Mouse (Mus musculus): ENCODE measurements around the gene Crtap.
"Not testable (repeated sequence)": the region's sequence is repeated elsewhere in the genome, so short reads cannot be mapped to it uniquely, and the experiment has no call there.

Crtap gene

GRCm38 (mm10) chr9:114395258-114395657 lies 4.8 kb upstream of the Crtap start:
- peak; percentile 88 for DNase-seq (ENCODE audit: low read depth, low spot score)

- no peak for DNase-seq (ENCODE audit: low read depth, low spot score)
Measured at GRCm38 (mm10) chr9:114394677-114395076, 4.2 kb upstream of the Crtap start.

- peak; percentile 82 for DNase-seq (ENCODE audit: low read depth, low spot score)
Measured at GRCm38 (mm10) chr9:114394136-114394535, 3.7 kb upstream of the Crtap start.

GRCm38 (mm10) chr9:114390749-114391075 lies 237 bp upstream of the Crtap start:
- no peak for DNase-seq (ENCODE audit: low read depth, low spot score)

- DNase-seq (ENCODE audit: low read depth, low spot score): peak; percentile 89
Measured at GRCm38 (mm10) chr9:114389371-114389904, 1.0 kb downstream of the Crtap start.

- DNase-seq (ENCODE audit: low read depth, low spot score): no peak
Measured at GRCm38 (mm10) chr9:114388701-114389370, 1.6 kb downstream of the Crtap start.

GRCm38 (mm10) chr9:114388288-114388687 lies 2.2 kb downstream of the Crtap start:
- no peak for DNase-seq (ENCODE audit: low read depth, low spot score)

- no peak for DNase-seq (ENCODE audit: low read depth, low spot score)
Measured at GRCm38 (mm10) chr9:114387086-114387485, 3.4 kb downstream of the Crtap start.

- DNase-seq (ENCODE audit: low read depth, low spot score): no peak
Measured at GRCm38 (mm10) chr9:114385160-114385559, 5.3 kb downstream of the Crtap start.

- DNase-seq (ENCODE audit: low read depth, low spot score): peak; percentile 79
Measured at GRCm38 (mm10) chr9:114384691-114385090, 5.8 kb downstream of the Crtap start.

- DNase-seq (ENCODE audit: low read depth, low spot score): no peak
Measured at GRCm38 (mm10) chr9:114382936-114383710, 7.4 kb downstream of the Crtap start.

- peak; percentile 73 for DNase-seq (ENCODE audit: low read depth, low spot score)
Measured at GRCm38 (mm10) chr9:114380881-114381733, 9.4 kb downstream of the Crtap start.

- peak; percentile 62 for DNase-seq (ENCODE audit: low read depth, low spot score)
Measured at GRCm38 (mm10) chr9:114379871-114380270, 10.6 kb downstream of the Crtap start.

GRCm38 (mm10) chr9:114377168-114377567 lies 13.3 kb downstream of the Crtap start:
- no peak for DNase-seq (ENCODE audit: low read depth, low spot score)

GRCm38 (mm10) chr9:114375276-114375962 lies 15.1 kb downstream of the Crtap start:
- no peak for DNase-seq (ENCODE audit: low read depth, low spot score)

GRCm38 (mm10) chr9:114371717-114372116 lies 18.8 kb downstream of the Crtap start:
- DNase-seq (ENCODE audit: low read depth, low spot score): peak; percentile 72

- not testable (repeated sequence) for DNase-seq (ENCODE audit: low read depth, low spot score)
Measured at GRCm38 (mm10) chr9:114369389-114369788, 21.1 kb downstream of the Crtap start.

- DNase-seq (ENCODE audit: low read depth, low spot score): no peak
Measured at GRCm38 (mm10) chr9:114368471-114368858, 22.0 kb downstream of the Crtap start.

- DNase-seq (ENCODE audit: low read depth, low spot score): peak; percentile 90
Measured at GRCm38 (mm10) chr9:114367783-114368470, 22.5 kb downstream of the Crtap start.

- DNase-seq (ENCODE audit: low read depth, low spot score): not testable (repeated sequence)
Measured at GRCm38 (mm10) chr9:114329855-114330254, 60.6 kb downstream of the Crtap start, which contains the start of gene Bcl2a1c. Gene Bcl2a1c, plus strand, starts transcription at chr9:114330135.

GRCm38 (mm10) chr9:114328332-114328731 lies 62.1 kb downstream of the Crtap start:
- DNase-seq (ENCODE audit: low read depth, low spot score): not testable (repeated sequence)
